Mouse (Mus musculus) midbrain, embryonic 14.5 days (tissue): ENCODE measurements around the gene Med27. TPM values are rescaled to one million over a fixed set of nuclear protein-coding genes. Genes with fewer than 3 reads are reported as not detected.

Experiments used
- ATAC-seq: fragments of 200-750 bp; cut with Nextera tagmentation; 2 replicates; pipeline ENCODE4 v1.8.0; 2017; ENCODE audit warnings: moderate number of reproducible peaks, moderate library complexity; ENCODE audit not compliant: low FRiP score, low TSS enrichment
- DNase-seq: peaks from one replicate; pipeline ENCODE4 v3.0.0-alpha.2; 2015
- H3K27ac ChIP-seq: fragments of 300-500 bp; sonication (generic); replicated peaks from 2 replicates; pipeline ENCODE4 v1.5.1; 2014; ENCODE audit warnings: mild to moderate bottlenecking, low read depth, low read length, moderate library complexity
- H3K27me3 ChIP-seq: fragments of 300-500 bp; sonication (generic); 2 replicates; pipeline ENCODE4 v1.6.1; 2014; ENCODE audit warnings: low read length, control low read depth, mixed read lengths; ENCODE audit not compliant: control insufficient read depth, insufficient read depth
- H3K36me3 ChIP-seq: fragments of 300-500 bp; sonication (generic); 2 replicates; pipeline ENCODE4 v1.6.1; 2014; ENCODE audit warnings: low read length, control low read depth; ENCODE audit not compliant: control insufficient read depth, insufficient read depth
- H3K4me1 ChIP-seq: fragments of 300-500 bp; sonication (generic); 2 replicates; pipeline ENCODE4 v1.6.1; 2014; ENCODE audit warnings: mild to moderate bottlenecking, antibody characterized with exemption, low read length, control low read depth; ENCODE audit not compliant: control insufficient read depth, insufficient read depth
- H3K4me2 ChIP-seq: fragments of 300-500 bp; sonication (generic); 2 replicates; pipeline ENCODE4 v1.6.1; 2014; ENCODE audit warnings: mild to moderate bottlenecking, low read length, moderate library complexity
- H3K4me3 ChIP-seq: fragments of 300-500 bp; sonication (generic); replicated peaks from 2 replicates; pipeline ENCODE4 v1.5.1; 2014; ENCODE audit warnings: low read depth, low read length
- H3K9ac ChIP-seq: fragments of 300-500 bp; sonication (generic); replicated peaks from 2 replicates; pipeline ENCODE4 v1.6.1; 2014; ENCODE audit warnings: mild to moderate bottlenecking, low read length, moderate library complexity
- H3K9me3 ChIP-seq: fragments of 300-500 bp; sonication (generic); 2 replicates; pipeline ENCODE4 v1.6.1; 2016; ENCODE audit warnings: low read length, control low read depth, mixed read lengths; ENCODE audit not compliant: control insufficient read depth
- WGBS: fragments of 180-500 bp; shearing (Covaris S2); extraction: QIAGEN DNeasy Blood & Tissue Kit; methylation state at CpG from one replicate; pipeline ENCODE4 v1.1.7; 2014; 5-methylcytosine and 5-hydroxymethylcytosine counted together
- polyA plus RNA-seq: library from polyadenylated mRNA; unstranded; fragments of >200 nt; fragmentation: Nextera tagmentation; extraction: Ambion mirVana; gene quantifications from 2 replicates; pipeline ENCODE4 v1.2.1, GENCODE M21; 2014

Med27 gene
- 81.0 and 96.4 TPM in 2 replicates for polyA plus RNA-seq

GRCm38 (mm10) chr2:29346629-29347271 is at the start of gene Med27:
TSS of gene Med27 (plus strand) at chr2:29346819.
- Histone ChIP-seq H3K4me1 (peaks cover 10% of the 10 kb centered on the region; the same call in 1 of the 2 replicates), H3K9ac (peak within 1 kb of the TSS; percentile 81), H3K27ac (peak within 1 kb of the TSS; percentile 56), H3K27me3 (no peaks in the 10 kb centered on the region), H3K4me2 (peak within 1 kb of the TSS; percentile 92), H3K36me3 (peaks cover 22% of the 10 kb centered on the region), H3K9me3 (no peaks in the 10 kb centered on the region), H3K4me3 (peak within 1 kb of the TSS; percentile 92)
- ATAC-seq (peak; percentile 92; the same call in 1 of the 2 replicates), DNase-seq (peak; percentile 99)
- WGBS = 2% methylated on average over 41 of the region's 41 CpGs

- no peak overlapping the region for H3K9ac ChIP-seq
- no peaks in the 10 kb centered on the region for H3K27me3 ChIP-seq
- 57% methylated on average over 7 of the region's 7 CpGs for WGBS
- DNase-seq (peak; percentile 19), ATAC-seq (no peak)
- H3K4me2 ChIP-seq = no peak overlapping the region
- H3K4me3 ChIP-seq = no peak overlapping the region
- H3K9me3 ChIP-seq = no peaks in the 10 kb centered on the region
- H3K4me1 ChIP-seq = no peaks in the 10 kb centered on the region
- H3K36me3 ChIP-seq = no peaks in the 10 kb centered on the region
- no peak overlapping the region for H3K27ac ChIP-seq
These were observed 36.7 kb upstream of the Med27 start for GRCm38 (mm10) chr2:29309966-29310365.

DNA sequence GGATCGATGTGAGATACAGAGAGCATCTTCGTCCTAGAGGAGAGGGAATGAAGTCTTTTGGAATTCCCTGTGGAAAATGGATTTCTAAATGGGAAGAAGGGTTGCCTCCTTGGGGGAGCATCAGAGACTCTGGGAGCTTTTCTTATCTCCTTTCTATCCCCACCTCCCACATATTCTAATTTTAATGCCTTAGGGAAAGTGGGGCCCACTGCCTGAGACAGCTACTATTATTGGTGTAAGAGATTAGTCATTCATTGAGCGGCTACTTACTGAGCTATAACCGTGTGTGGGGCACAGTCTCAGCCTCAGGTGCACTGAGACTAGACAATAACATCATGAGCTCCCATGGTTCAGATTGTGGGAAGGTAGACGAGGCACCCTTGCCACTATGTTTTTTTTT is 34.6 kb upstream of the Med27 start:
- Histone ChIP-seq H3K9me3 (no peaks in the 10 kb centered on the region), H3K9ac (no peak overlapping the region), H3K4me2 (no peak overlapping the region), H3K27ac (no peak overlapping the region), H3K36me3 (no peaks in the 10 kb centered on the region), H3K27me3 (no peaks in the 10 kb centered on the region), H3K4me1 (no peaks in the 10 kb centered on the region), H3K4me3 (no peak overlapping the region)
- WGBS = 80% methylated on average over 5 of the region's 5 CpGs
- DNase-seq (no peak), ATAC-seq (no peak)

DNA sequence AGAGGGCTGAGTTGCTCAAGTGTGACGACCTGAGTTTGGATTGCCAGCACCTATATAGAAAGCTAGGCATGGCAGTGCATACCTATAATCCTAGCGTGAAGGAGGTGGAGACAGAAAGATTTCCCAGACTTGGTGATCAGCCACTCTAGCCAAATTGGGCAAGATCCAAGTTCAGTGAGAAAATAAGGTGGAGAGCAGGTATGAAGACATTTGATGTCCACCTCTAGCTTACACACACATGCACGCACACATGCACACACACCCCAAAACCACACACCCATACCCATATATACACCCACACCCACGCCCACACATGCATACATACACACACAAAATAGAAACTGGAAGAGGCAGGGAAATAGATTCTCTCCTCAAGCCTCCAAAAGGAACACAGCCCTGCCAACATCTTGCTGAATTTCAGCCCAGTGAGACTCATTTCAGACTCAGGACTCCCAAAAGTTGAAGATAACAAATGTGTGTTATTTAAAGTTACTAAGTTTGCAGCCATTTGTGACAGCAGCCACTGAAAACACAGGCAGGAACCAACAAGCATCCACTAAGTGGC is 28.6 kb upstream of the Med27 start:
- Histone ChIP-seq H3K27ac (no peak overlapping the region), H3K9ac (no peak overlapping the region), H3K36me3 (no peaks in the 10 kb centered on the region), H3K27me3 (no peaks in the 10 kb centered on the region), H3K4me3 (no peak overlapping the region), H3K4me1 (0 out of 2 replicates have a peak, but pooled peaks cover 2% of the 10 kb centered on the region), H3K9me3 (no peaks in the 10 kb centered on the region), H3K4me2 (no peak overlapping the region)
- ATAC-seq (no peak), DNase-seq (no peak)
- WGBS = 74% methylated on average over 4 of the region's 4 CpGs

DNA sequence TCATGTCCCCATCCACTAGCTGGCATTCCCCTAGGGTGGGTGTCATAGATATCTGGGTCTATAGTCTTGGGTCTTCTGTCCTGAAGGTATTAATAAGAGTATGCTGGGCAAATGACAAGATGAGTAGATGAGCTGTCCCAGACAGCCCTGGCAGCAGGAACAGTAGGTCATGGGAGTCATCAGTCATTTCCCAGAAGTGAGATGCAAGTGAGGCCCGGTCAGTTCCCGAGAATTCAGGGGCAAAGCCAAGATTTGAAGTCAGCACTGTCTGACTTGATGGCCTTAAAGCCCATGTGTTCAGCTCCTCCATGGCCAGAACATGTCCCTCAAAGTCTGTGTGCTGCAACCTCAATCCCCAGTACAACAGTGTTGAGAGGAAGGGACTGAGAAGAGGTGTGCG is 28.0 kb upstream of the Med27 start:
- H3K9ac ChIP-seq = no peak overlapping the region
- H3K4me1 ChIP-seq = 0 out of 2 replicates have a peak, but pooled peaks cover 2% of the 10 kb centered on the region
- no peak overlapping the region for H3K4me2 ChIP-seq
- H3K9me3 ChIP-seq = no peaks in the 10 kb centered on the region
- H3K36me3 ChIP-seq = no peaks in the 10 kb centered on the region
- H3K27ac ChIP-seq = no peak overlapping the region
- H3K27me3 ChIP-seq = no peaks in the 10 kb centered on the region
- no peak for ATAC-seq
- no peak for DNase-seq
- H3K4me3 ChIP-seq = no peak overlapping the region
- 87% methylated on average over 3 of the region's 3 CpGs for WGBS

GRCm38 (mm10) chr2:29320229-29320751 is 26.3 kb upstream of the Med27 start:
- no peak overlapping the region for H3K27ac ChIP-seq
- no peaks in the 10 kb centered on the region for H3K27me3 ChIP-seq
- WGBS = 50% methylated on average over 11 of the region's 11 CpGs
- 0 out of 2 replicates have a peak, but pooled peaks cover 2% of the 10 kb centered on the region for H3K4me1 ChIP-seq
- no peak overlapping the region for H3K9ac ChIP-seq
- no peak overlapping the region for H3K4me2 ChIP-seq
- H3K4me3 ChIP-seq = no peak overlapping the region
- DNase-seq (peak; percentile 25), ATAC-seq (no peak)
- no peaks in the 10 kb centered on the region for H3K36me3 ChIP-seq
- no peaks in the 10 kb centered on the region for H3K9me3 ChIP-seq

GRCm38 (mm10) chr2:29320780-29321179 is 25.8 kb upstream of the Med27 start:
- H3K9me3 ChIP-seq = no peaks in the 10 kb centered on the region
- H3K4me1 ChIP-seq = 0 out of 2 replicates have a peak, but pooled peaks cover 2% of the 10 kb centered on the region
- H3K27ac ChIP-seq = no peak overlapping the region
- no peaks in the 10 kb centered on the region for H3K27me3 ChIP-seq
- no peak overlapping the region for H3K4me2 ChIP-seq
- WGBS = 74% methylated on average over 6 of the region's 6 CpGs
- H3K9ac ChIP-seq = no peak overlapping the region
- ATAC-seq (no peak), DNase-seq (peak; percentile 1)
- H3K4me3 ChIP-seq = no peak overlapping the region
- H3K36me3 ChIP-seq = no peaks in the 10 kb centered on the region

GRCm38 (mm10) chr2:29324456-29324855 is 22.2 kb upstream of the Med27 start:
- no peak for DNase-seq
- no peak overlapping the region for H3K4me2 ChIP-seq
- ATAC-seq = no peak
- H3K4me1 ChIP-seq = 0 out of 2 replicates have a peak, but pooled peaks cover 2% of the 10 kb centered on the region
- no peak overlapping the region for H3K4me3 ChIP-seq
- no peaks in the 10 kb centered on the region for H3K36me3 ChIP-seq
- no peak overlapping the region for H3K27ac ChIP-seq
- no peak overlapping the region for H3K9ac ChIP-seq
- H3K9me3 ChIP-seq = no peaks in the 10 kb centered on the region
- WGBS = 84% methylated on average over 2 of the region's 2 CpGs
- no peaks in the 10 kb centered on the region for H3K27me3 ChIP-seq

DNA sequence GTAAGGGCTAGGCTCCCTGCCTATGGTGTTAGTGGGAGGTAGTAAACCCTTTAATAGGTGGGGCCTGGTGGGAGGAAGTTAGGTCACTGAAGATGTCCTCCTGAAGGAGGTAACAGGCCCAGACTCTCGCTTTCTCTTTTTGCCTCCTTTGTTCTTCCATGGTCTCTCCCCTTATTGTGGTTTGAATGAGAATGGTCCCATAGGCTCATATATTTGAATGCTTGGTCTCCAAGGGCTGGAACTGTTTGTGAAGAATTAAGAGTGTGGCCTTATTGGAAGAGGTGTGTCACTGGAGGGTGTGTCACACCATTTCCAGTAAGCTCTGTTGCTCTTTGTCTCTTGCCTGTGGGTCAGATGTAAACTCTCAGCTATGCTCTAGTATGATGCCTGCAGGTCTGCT is 16.1 kb upstream of the Med27 start:
- no peak for DNase-seq
- no peak for ATAC-seq
- H3K4me3 ChIP-seq = no peak overlapping the region
- 100% methylated on average over 1 of the region's 1 CpGs for WGBS
- H3K9me3 ChIP-seq = no peaks in the 10 kb centered on the region
- no peaks in the 10 kb centered on the region for H3K36me3 ChIP-seq
- no peak overlapping the region for H3K4me2 ChIP-seq
- H3K4me1 ChIP-seq = no peaks in the 10 kb centered on the region
- H3K27ac ChIP-seq = no peak overlapping the region
- no peak overlapping the region for H3K9ac ChIP-seq
- no peaks in the 10 kb centered on the region for H3K27me3 ChIP-seq
